Mouse (Mus musculus) kidney, embryonic 14.5 days (tissue): ENCODE measurements around the gene Dab1. TPM values are rescaled to one million over a fixed set of nuclear protein-coding genes. Genes with fewer than 3 reads are reported as not detected.

ENCODE experiments used
- ATAC-seq: fragments of 200-750 bp; cut with Nextera tagmentation; 2 replicates; pipeline ENCODE4 v1.8.0; 2017; ENCODE audit warnings: moderate number of reproducible peaks, mild to moderate bottlenecking, moderate TSS enrichment, moderate library complexity; ENCODE audit not compliant: low FRiP score, low TSS enrichment
- H3K27ac ChIP-seq: fragments of 300-500 bp; sonication (generic); 2 replicates; pipeline ENCODE4 v1.5.1; 2014; ENCODE audit warnings: low read depth, mild to moderate bottlenecking, low read length, moderate library complexity, mixed read lengths
- H3K27me3 ChIP-seq: fragments of 300-500 bp; sonication (generic); 2 replicates; pipeline ENCODE4 v1.6.1; 2014; ENCODE audit warnings: mild to moderate bottlenecking, low read length; ENCODE audit not compliant: control insufficient read depth, insufficient read depth
- H3K36me3 ChIP-seq: fragments of 300-500 bp; sonication (generic); 2 replicates; pipeline ENCODE4 v1.6.1; 2014; ENCODE audit warnings: low read length, mixed read lengths; ENCODE audit not compliant: control insufficient read depth, insufficient read depth
- H3K4me1 ChIP-seq: fragments of 300-500 bp; sonication (generic); 2 replicates; pipeline ENCODE4 v1.6.1; 2014; ENCODE audit warnings: low read length, mixed read lengths; ENCODE audit not compliant: control insufficient read depth, insufficient read depth
- H3K4me2 ChIP-seq: fragments of 300-500 bp; sonication (generic); replicated peaks from 2 replicates; pipeline ENCODE4 v1.6.1; 2014; ENCODE audit warnings: low read depth, mild to moderate bottlenecking, low read length
- H3K4me3 ChIP-seq: fragments of 300-500 bp; sonication (generic); 2 replicates; pipeline ENCODE4 v1.5.1; 2014; ENCODE audit warnings: mild to moderate bottlenecking, low read length
- H3K9ac ChIP-seq: fragments of 300-500 bp; sonication (generic); 2 replicates; pipeline ENCODE4 v1.6.1; 2014; ENCODE audit warnings: low read depth, mild to moderate bottlenecking, low read length, moderate library complexity
- H3K9me3 ChIP-seq: fragments of 300-500 bp; sonication (generic); 2 replicates; pipeline ENCODE4 v1.6.1; 2016; ENCODE audit warnings: low read length; ENCODE audit not compliant: control insufficient read depth
- WGBS: fragments of 180-500 bp; shearing (Covaris S2); extraction: QIAGEN DNeasy Blood & Tissue Kit; methylation state at CpG from one replicate; pipeline ENCODE4 v1.1.7; 2014; 5-methylcytosine and 5-hydroxymethylcytosine counted together
- polyA plus RNA-seq: library from polyadenylated mRNA; unstranded; fragments of >200 nt; fragmentation: Nextera tagmentation; extraction: Ambion mirVana; gene quantifications from 2 replicates; pipeline ENCODE4 v1.2.1, GENCODE M21; 2014

The Dab1 gene
- polyA plus RNA-seq, 1 experiment from 2014 or later: 17.9 TPM

DNA sequence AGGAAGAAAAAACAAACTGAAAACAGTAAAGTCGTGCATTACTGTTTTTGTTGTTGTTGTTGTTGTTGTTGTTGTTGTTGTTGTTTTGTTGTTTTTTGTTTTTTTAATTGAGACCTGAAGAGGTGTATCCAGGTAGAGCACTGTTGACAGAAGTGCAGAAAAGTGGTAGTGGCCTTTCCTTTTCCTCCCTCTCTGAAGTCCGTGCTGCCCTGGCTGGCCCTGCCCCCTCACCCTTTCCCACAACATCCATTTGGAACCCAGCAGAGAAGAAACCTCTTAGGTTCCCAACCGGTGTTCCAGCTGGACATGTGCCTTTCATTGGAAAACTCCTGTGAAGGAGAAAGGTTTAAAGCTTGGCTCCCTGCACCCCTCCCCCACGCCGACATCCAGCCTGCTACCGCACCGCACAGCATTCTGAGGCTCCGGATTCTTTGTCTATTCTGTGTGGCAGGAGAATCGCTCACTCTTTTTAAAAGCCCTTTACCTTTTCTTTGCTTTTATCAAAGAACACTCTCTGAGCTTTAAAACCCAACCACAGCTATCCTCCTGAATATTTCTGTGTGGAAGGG lies 334.6 kb downstream of the Dab1 start:
- no peaks in the 10 kb centered on the region for H3K4me1 ChIP-seq
- WGBS: 48% methylated on average over 9 of the region's 9 CpGs

DNA sequence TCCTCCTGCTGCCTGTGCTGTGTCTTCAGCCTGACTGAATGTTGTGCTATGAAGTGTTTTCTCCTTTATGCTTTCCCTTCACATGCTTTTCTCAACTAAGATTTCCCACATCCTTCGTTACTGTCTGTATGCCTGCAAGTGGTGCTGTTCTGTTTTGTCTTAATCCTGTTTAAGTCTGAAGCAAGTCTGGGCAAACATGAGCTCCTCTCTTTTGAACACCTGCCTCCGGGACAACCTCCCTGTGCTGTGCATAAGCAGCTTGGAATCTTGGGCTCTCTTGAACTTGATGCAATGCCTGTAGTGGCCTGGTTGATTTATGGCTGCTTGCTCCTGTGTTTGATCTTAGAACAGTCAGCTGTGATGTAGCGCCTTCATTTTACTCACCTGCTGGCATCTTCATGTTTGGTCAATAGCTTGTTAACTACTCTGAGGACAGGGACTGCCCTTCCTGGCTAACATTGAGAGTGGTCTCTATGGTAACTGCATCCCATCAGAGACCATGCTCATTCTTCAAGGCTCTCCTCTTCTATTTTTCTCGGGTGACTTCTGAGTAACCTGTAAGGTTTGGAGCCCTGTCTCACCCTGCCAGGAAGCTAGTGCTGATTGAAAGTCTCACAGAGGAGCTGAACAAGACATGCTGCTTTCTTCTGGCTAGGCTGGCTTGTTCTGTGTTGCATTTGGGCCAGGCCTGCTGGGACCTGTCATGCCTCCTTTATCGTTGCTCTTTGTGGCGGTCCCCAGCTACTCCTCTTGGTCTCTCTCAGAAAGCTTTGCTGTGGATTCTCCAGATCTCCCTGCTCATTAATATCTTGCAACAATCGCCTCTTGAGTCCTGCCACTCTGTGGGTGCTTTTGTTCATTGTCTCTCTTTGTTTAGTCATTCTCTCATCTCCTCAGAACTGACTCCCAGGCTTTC lies 342.2 kb downstream of the Dab1 start:
- H3K36me3 ChIP-seq: no peaks in the 10 kb centered on the region
- 80% methylated on average over 7 of the region's 7 CpGs for WGBS
- no peak overlapping the region for H3K4me3 ChIP-seq
- no peaks in the 10 kb centered on the region for H3K9me3 ChIP-seq
- ATAC-seq: no peak
- H3K4me2 ChIP-seq: no peak overlapping the region
- H3K27me3 ChIP-seq: no peaks in the 10 kb centered on the region
- no peak overlapping the region for H3K27ac ChIP-seq
- no peaks in the 10 kb centered on the region for H3K4me1 ChIP-seq
- H3K9ac ChIP-seq: no peak overlapping the region

More for the DNA sequence above, 334.6 kb downstream of the Dab1 start:
- Histone ChIP-seq H3K4me2 (no peak overlapping the region), H3K27ac (no peak overlapping the region), H3K36me3 (no peaks in the 10 kb centered on the region), H3K4me3 (no peak overlapping the region), H3K27me3 (no peaks in the 10 kb centered on the region), H3K9me3 (peaks cover 4% of the 10 kb centered on the region; the same call in 1 of the 2 replicates), H3K9ac (no peak overlapping the region)
- ATAC-seq: no peak

DNA sequence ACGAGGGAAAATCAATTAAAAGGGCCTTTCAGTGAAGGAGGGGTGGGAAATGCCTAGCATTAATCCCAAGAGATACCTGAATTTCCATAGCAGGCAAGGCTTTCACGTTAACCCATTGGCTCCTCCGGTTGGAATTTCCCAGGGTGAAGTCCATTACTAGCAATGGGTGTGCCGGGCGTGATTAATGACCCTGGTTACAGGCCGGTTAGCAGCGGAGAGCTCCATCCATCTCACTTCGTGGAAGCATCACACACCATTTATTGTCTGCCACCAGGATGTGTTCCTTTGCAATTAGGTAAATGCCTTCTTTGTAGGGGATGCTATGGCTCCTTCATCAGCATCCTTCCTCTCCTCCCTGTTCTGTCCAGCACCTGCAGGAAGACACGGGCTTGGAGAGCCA lies 350.7 kb downstream of the Dab1 start:
- no peaks in the 10 kb centered on the region for H3K36me3 ChIP-seq
- no peaks in the 10 kb centered on the region for H3K27me3 ChIP-seq
- 0 out of 2 replicates have a peak, but pooled peaks cover 2% of the 10 kb centered on the region for H3K4me1 ChIP-seq
- no peaks in the 10 kb centered on the region for H3K9me3 ChIP-seq
- H3K4me3 ChIP-seq: no peak overlapping the region
- H3K4me2 ChIP-seq: no peak overlapping the region
- no peak overlapping the region for H3K9ac ChIP-seq
- ATAC-seq: no peak
- no peak overlapping the region for H3K27ac ChIP-seq
- 24% methylated on average over 9 of the region's 9 CpGs for WGBS

DNA sequence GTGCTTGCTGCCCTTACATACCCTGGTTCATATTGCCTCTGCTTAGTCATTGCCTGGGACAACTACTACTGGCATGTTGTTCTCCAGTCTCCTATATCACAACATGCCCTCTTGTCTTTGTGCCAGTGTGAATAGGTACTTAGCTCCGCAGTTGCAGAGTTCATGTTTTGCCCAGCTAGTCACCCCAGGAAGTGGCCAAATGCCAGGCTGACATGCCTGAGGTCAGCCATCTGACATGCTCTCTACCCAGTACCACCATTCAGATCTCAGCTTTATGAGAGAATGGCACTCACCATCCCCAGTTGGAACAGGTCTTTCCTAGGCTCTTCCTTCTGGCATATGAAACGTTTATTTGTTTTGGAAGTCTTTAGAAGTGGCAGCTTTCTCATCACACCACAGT lies 355.4 kb downstream of the Dab1 start:
- WGBS: 70% methylated on average over 2 of the region's 2 CpGs
- no peak overlapping the region for H3K4me2 ChIP-seq
- H3K4me3 ChIP-seq: no peak overlapping the region
- no peaks in the 10 kb centered on the region for H3K27me3 ChIP-seq
- H3K9me3 ChIP-seq: no peaks in the 10 kb centered on the region
- ATAC-seq: no peak
- no peaks in the 10 kb centered on the region for H3K36me3 ChIP-seq
- H3K27ac ChIP-seq: no peak overlapping the region
- H3K9ac ChIP-seq: no peak overlapping the region
- 0 out of 2 replicates have a peak, but pooled peaks cover 2% of the 10 kb centered on the region for H3K4me1 ChIP-seq

DNA sequence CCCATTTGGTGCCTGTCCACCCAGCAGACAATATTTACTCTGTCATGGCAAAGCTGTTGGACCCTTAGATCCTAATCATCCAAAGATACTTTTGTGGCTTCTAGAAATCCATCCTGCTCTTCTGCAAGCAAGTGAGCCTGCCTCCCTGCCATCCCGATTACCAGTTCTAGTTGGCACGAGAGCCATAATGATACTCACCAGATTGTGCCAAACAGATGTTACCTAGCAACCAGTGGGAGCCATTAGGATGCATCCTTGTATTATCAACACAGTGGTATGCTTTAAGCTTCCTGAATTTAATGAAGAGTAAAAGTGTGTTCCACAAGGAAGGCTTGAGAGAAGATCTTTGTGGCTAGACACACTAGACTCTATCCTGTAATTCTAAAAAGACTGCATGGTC lies 355.8 kb downstream of the Dab1 start:
- Histone ChIP-seq H3K36me3 (no peaks in the 10 kb centered on the region), H3K27ac (no peak overlapping the region), H3K27me3 (no peaks in the 10 kb centered on the region), H3K9me3 (no peaks in the 10 kb centered on the region), H3K9ac (no peak overlapping the region), H3K4me3 (no peak overlapping the region), H3K4me1 (no peaks in the 10 kb centered on the region), H3K4me2 (no peak overlapping the region)
- WGBS: 88% methylated on average over 2 of the region's 2 CpGs
- ATAC-seq: no peak

DNA sequence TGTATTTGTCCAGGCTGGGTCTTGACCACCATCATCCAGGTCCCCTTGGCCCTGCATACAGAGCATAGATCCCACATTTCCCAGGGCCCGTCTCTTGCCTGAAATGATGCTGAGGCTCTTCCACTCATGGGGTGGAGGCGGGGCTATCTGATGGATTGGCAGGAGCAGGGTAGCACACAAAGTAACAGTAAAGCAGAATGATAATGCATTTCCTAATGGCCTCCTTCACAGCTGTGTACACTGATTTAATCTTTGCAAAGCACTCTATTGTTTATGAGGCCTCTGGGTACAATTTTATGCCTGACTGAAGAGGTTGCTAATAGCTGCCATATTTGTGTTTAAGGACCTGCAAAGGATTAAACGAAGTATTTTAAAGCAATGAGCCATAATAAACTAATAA lies 374.7 kb downstream of the Dab1 start:
- Histone ChIP-seq H3K4me3 (no peak overlapping the region), H3K9me3 (no peaks in the 10 kb centered on the region), H3K4me2 (no peak overlapping the region), H3K36me3 (no peaks in the 10 kb centered on the region), H3K27ac (no peak overlapping the region), H3K9ac (no peak overlapping the region), H3K4me1 (no peaks in the 10 kb centered on the region), H3K27me3 (no peaks in the 10 kb centered on the region)
- no peak for ATAC-seq
- WGBS: 74% methylated on average over 3 of the region's 3 CpGs

DNA sequence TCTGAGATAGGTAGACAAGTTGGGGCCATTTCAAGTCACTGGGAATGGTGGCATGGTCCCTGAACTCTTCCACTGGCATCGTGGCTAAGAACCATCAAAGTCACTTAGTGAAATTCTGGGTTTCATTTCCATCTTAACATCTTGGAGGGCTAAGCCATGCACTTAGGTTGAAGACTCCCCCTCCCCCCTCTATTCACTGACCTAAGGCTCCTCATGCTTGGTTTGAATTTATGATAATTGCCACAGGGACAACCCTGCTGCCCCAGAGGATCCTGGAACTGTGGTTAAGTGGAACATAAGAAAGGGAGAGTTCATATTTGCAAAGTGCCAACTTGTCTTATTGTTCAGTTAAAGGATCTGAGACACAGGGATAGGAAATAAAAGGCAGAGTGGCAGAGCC lies 375.2 kb downstream of the Dab1 start:
- H3K4me3 ChIP-seq: no peak overlapping the region
- no peaks in the 10 kb centered on the region for H3K36me3 ChIP-seq
- no peak overlapping the region for H3K27ac ChIP-seq
- H3K4me1 ChIP-seq: no peaks in the 10 kb centered on the region
- no peak overlapping the region for H3K4me2 ChIP-seq
- H3K27me3 ChIP-seq: no peaks in the 10 kb centered on the region
- no peak overlapping the region for H3K9ac ChIP-seq
- H3K9me3 ChIP-seq: no peaks in the 10 kb centered on the region
- no peak for ATAC-seq
- WGBS: 71% methylated on average over 1 of the region's 1 CpGs

DNA sequence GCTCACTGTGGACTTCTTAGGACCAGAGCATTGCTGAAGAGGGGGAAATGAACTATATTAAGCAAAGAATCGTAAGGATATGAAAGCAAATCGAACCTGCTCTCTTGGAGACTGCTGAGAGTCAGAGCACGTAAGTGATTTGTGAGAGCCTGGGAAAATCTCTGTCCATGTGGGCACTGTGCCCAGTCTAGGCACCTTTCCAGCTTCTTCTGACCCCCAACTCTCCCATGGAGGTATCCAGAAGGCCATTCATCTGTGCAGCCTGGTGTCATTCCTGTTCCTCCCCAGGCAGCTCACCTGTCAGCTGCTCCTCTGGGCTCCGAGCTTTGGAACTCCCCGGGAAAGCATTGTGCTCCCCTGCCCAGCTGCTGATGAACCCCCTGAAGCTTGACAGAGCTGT lies 389.2 kb downstream of the Dab1 start:
- WGBS: 61% methylated on average over 5 of the region's 5 CpGs
- H3K4me2 ChIP-seq: no peak overlapping the region
- H3K9ac ChIP-seq: no peak overlapping the region
- H3K27me3 ChIP-seq: no peaks in the 10 kb centered on the region
- no peaks in the 10 kb centered on the region for H3K36me3 ChIP-seq
- no peaks in the 10 kb centered on the region for H3K9me3 ChIP-seq
- H3K4me3 ChIP-seq: no peak overlapping the region
- H3K4me1 ChIP-seq: no peaks in the 10 kb centered on the region
- no peak overlapping the region for H3K27ac ChIP-seq
- no peak for ATAC-seq

DNA sequence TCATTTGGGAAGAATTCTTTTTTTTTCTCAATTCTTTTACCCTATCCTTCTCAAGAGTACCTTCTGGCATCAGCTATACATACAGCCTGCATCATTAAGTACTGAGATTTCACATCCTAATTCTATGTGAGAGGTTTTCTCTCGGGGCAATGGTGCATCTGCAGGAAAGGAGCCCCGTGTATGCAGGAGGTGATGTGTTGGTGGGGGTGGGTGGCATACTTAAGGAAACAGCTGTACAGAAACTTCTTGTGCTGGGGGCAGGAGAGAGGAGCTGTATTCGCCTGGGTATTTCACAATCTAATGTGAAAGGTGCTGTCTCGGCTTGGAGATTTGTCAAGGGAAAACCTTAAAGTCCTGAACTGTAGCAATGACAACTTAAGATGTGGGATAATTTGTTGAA lies 392.5 kb downstream of the Dab1 start:
- H3K27me3 ChIP-seq: no peaks in the 10 kb centered on the region
- no peak overlapping the region for H3K4me3 ChIP-seq
- no peak overlapping the region for H3K27ac ChIP-seq
- 74% methylated on average over 4 of the region's 4 CpGs for WGBS
- no peaks in the 10 kb centered on the region for H3K36me3 ChIP-seq
- H3K9me3 ChIP-seq: no peaks in the 10 kb centered on the region
- ATAC-seq: no peak
- H3K4me2 ChIP-seq: no peak overlapping the region
- H3K9ac ChIP-seq: no peak overlapping the region
- no peaks in the 10 kb centered on the region for H3K4me1 ChIP-seq
